Mouse (Mus musculus) adrenal gland, adult 18-20 months (tissue): ENCODE measurements around the gene Krtap31-2. TPM values are rescaled to one million over a fixed set of nuclear protein-coding genes. Genes with fewer than 3 reads are reported as not detected.

Experiments
- DNase-seq, 2 experiments: peaks; one replicate each; pipeline ENCODE4 v3.0.0; 2021 to 2022; ENCODE audit warnings: low spot score in 2 of 2
- long read RNA-seq, 2 experiments: library from polyadenylated mRNA; stranded (forward); transcript quantifications; one replicate each; pipeline ENCODE4 v2.0.0; 2021
- total RNA-seq, 2 experiments: library from RNA; stranded (reverse); gene quantifications; 1 replicate in 1 of 2; 2 replicates in 1 of 2; pipeline ENCODE4 v1.2.3; 2021

Gene Krtap31-2
- not detected for total RNA-seq
- long read RNA-seq, experiment 1: 0 reads
- long read RNA-seq, experiment 2: 0 reads

DNA sequence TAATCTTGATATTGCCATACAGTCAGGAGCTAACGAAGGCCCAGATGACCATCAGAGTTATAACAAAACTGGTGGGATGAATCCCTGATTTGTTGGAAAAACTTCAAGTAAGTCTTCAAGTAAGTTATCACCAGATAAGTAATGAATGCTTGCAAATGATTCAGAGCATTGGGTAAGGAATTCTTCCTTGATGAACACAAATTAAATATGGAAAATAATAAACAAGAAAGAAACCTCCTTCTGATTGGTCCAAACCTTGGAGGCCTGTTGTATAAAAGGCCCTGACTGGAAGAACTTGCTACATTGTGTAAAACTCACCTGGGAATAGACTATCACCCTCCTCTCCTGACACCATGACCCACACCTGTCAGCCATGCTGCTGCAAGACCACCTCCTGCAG lies at the start of gene Krtap31-2:
Krtap31-2 (plus strand) TSS at position 301 of the 400 bp plus-strand sequence.
- DNase-seq: no peak

DNA sequence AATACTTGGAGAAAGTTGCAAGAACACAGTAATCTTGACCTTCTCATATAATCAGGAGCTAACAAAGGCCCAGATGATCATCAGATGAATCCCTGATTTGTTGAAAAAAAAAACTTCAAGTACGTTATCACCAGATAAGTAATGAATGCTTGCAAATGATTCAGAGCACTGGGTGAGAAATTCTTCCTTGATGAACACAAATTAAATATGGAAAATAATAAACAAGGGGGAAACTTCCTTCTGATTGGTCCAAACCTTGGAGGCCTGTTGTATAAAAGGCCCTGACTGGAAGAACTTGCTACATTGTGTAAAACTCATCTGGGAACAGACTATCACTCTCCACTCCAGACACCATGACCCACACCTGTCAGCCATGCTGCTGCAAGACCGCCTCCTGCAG lies 28.5 kb upstream of the Krtap31-2 start, which contains the start of gene Krtap31-1:
Krtap31-1 (plus strand) TSS at position 301 of the 400 bp plus-strand sequence.
- DNase-seq: no peak

DNA sequence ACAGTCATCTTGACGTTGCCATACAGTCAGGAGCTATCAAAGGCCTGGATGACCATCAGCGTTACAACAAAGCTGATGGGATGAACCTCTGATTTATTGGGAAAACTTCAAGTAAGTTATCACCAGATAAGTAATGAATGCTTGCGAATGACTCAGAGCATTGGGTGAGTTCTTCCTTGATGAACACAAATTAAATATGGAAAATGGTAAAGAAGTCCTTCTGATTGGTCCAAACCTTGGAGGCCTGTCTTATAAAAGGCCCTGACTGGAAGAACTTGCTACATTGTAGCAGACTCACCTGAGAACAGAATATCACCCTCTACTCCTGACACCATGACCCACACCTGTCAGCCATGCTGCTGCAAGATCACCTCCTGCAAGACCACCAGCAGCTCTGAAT lies 21.6 kb upstream of the Krtap31-2 start, which contains the start of gene Gm11565:
Gm11565 (plus strand) TSS at position 301 of the 400 bp plus-strand sequence.
- no peak for DNase-seq

- no peak for DNase-seq
These were observed 1.7 kb downstream of the Krtap31-2 start for GRCm38 (mm10) chr11:99937751-99938264.

- no peak for DNase-seq
These were observed 12.1 kb downstream of the Krtap31-2 start, which contains the start of gene Krtap9-5 for GRCm38 (mm10) chr11:99948175-99948574. TSS of gene Krtap9-5 (plus strand) at chr11:99948475.

- no peak for DNase-seq
These were observed 28.1 kb downstream of the Krtap31-2 start for GRCm38 (mm10) chr11:99964213-99964612.

DNA sequence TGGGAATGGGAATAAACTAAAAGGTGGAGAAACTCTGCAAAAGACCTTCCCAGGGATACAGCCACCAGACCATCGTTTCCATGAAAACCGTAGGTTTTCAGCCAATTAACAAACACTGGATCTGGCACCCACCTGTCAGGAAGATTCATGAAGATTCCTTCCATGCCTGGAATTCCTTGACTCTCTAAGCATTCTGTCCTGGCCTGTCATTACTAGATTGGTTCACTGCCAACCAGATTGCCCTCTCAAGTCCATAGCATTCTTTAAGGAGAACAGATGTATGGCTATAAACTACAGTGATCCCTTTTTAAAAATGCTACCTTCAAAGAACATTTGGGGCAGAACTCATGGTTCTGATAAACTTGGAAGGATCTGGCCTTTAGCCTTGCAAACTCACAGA lies 29.9 kb downstream of the Krtap31-2 start:
- DNase-seq: no peak

DNA sequence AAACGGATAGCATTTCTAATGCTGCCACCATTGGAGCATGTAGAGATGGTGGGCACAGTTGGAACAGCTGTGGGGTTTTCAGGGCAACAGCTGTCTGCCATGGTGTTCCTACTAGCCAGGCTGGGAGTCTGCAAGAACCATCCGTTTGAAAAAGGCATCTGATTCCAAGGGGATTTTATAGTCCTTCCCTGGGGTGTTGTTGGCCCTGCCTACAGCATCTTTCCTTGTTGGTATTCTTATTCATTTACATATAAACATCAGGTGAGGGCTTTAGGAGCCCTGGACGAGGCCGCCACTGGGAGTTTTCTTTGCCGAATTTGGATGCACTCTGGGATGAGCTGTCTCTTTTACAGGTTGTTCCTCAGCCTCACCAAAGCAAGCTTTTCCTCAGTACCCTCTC lies 42.9 kb downstream of the Krtap31-2 start, which contains the start of gene Krtap29-1:
Krtap29-1 (minus strand) TSS at position 101 of the 400 bp plus-strand sequence.
- no peak for DNase-seq

DNA sequence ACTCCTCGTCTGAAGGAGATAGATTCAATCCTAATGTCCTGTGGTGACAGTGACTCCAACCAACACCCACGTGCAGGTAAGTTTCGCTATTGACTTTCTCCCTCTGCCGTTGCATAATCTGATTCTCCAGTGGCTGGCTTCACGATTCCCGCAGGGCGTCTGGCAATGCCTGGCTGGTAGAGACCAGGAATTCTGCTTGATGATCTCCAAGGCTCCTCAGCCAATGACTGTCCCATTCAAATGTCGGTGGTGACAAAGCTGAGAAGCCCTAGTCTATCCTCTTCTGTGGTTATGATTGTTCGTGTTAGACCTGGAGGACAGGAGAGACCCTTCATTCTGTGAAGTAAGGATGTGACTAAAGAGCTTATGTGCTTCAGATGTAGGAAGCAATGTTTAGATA lies 46.6 kb downstream of the Krtap31-2 start:
- no peak for DNase-seq

GRCm38 (mm10) chr11:99983442-99983841 lies 47.4 kb downstream of the Krtap31-2 start:
- no peak for DNase-seq

- no peak for DNase-seq
These were observed 49.4 kb downstream of the Krtap31-2 start for GRCm38 (mm10) chr11:99985291-99986092.

DNA sequence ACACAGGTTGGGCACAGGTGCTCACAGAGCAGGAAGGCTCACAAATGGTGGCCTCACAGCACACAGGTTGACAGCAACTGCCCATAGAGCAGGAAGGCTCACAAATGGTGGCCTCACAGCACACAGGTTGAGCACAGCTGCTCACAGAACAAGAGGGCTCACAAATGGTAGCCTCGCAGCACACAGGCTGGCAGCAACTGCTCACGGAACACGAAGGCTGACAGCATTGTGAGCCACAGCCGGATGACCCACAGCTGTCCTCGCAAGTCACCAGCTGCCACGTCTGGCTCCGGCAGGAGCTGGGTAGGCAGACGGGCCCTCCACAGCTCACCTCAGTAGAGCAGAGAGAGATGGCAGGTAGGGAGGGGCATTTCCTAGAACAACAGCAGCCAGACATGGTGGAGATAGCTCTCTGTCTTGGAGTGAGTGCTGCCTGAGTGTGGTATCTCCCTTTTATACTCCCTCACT lies 50.1 kb downstream of the Krtap31-2 start, which contains the start of gene Krtap16-1:
Krtap16-1 (minus strand) TSS at position 418 of the 468 bp plus-strand sequence.
- no peak for DNase-seq

Other genes starting within 250 kb of the Krtap31-2 start
- not detected for gene Gm14190, start 245.6 kb upstream of the Krtap31-2 start, total RNA-seq
- gene Gm14180, start 202.0 kb upstream of the Krtap31-2 start, total RNA-seq: not detected
- not detected for gene Gm11595, start 163.4 kb upstream of the Krtap31-2 start, total RNA-seq
- not detected for gene Krtap4-8, start 155.6 kb upstream of the Krtap31-2 start, total RNA-seq
- gene Krtap4-9, start 151.1 kb upstream of the Krtap31-2 start, total RNA-seq: not detected
- not detected for gene Gm11596, start 142.8 kb upstream of the Krtap31-2 start, total RNA-seq
- gene Gm11569, start 137.4 kb upstream of the Krtap31-2 start, total RNA-seq: not detected
- gene Gm11554, start 131.8 kb upstream of the Krtap31-2 start, total RNA-seq: not detected
- gene Krtap4-13, start 126.4 kb upstream of the Krtap31-2 start, total RNA-seq: not detected
- not detected for gene Gm11564, start 120.6 kb upstream of the Krtap31-2 start, total RNA-seq
- gene 2300003K06Rik, start 98.2 kb upstream of the Krtap31-2 start, total RNA-seq: not detected
- gene Krtap4-16, start 84.7 kb upstream of the Krtap31-2 start, total RNA-seq: not detected
- gene Gm11568, start 78.4 kb upstream of the Krtap31-2 start, total RNA-seq: not detected
- gene Gm11559, start 71.8 kb upstream of the Krtap31-2 start, total RNA-seq: not detected
- gene Krtap9-1, start 62.9 kb upstream of the Krtap31-2 start, total RNA-seq: not detected
- gene Gm11567, start 57.1 kb upstream of the Krtap31-2 start, total RNA-seq: not detected
- not detected for gene Krtap31-1, start 28.4 kb upstream of the Krtap31-2 start, total RNA-seq
- not detected for gene Gm11565, start 21.5 kb upstream of the Krtap31-2 start, total RNA-seq
- gene Krtap9-5, start 12.2 kb downstream of the Krtap31-2 start, total RNA-seq: not detected
- gene Krtap29-1, start 42.8 kb downstream of the Krtap31-2 start, total RNA-seq: not detected
- not detected for gene Krtap16-1, start 50.3 kb downstream of the Krtap31-2 start, total RNA-seq
- gene Krtap17-1, start 57.7 kb downstream of the Krtap31-2 start, total RNA-seq: not detected
- gene Krt33a, start 79.9 kb downstream of the Krtap31-2 start, total RNA-seq: not detected
- gene Krt33b, start 93.6 kb downstream of the Krtap31-2 start, total RNA-seq: not detected
- not detected for gene Krt34, start 105.3 kb downstream of the Krtap31-2 start, total RNA-seq
- not detected for gene Krt31, start 114.3 kb downstream of the Krtap31-2 start, total RNA-seq
- gene Krt32, start 151.9 kb downstream of the Krtap31-2 start, total RNA-seq: not detected
- gene Krt35, start 159.9 kb downstream of the Krtap31-2 start, total RNA-seq: not detected
- gene Krt36, start 169.3 kb downstream of the Krtap31-2 start, total RNA-seq: under 1 TPM; 0.43 to 0.51 TPM
- not detected for gene Krt13, start 185.3 kb downstream of the Krtap31-2 start, total RNA-seq
- not detected for gene Krt15, start 199.6 kb downstream of the Krtap31-2 start, total RNA-seq
- gene Krt19, start 212.4 kb downstream of the Krtap31-2 start, total RNA-seq: 1 to 10 TPM; 2.2 to 5.9 TPM